Mouse (Mus musculus): ENCODE data around the gene Yipf3. TPM values are rescaled to one million over a fixed set of nuclear protein-coding genes. Genes with fewer than 3 reads are reported as not detected.
A peak's percentile ranks its signal among the peaks of the same experiment; 100 is the strongest.

Yipf3 gene
- polyA plus RNA-seq, 1 experiment from 2014 or later = 86.8 TPM

GRCm38 (mm10) chr17:46241471-46241870 lies 6.4 kb upstream of the Yipf3 start:
- Histone ChIP-seq H3K9me3 (no peaks in the 10 kb centered on the region), H3K4me2 (replicated peaks) (no peak overlapping the region), H3K27me3 (replicated peaks) (no peaks in the 10 kb centered on the region), H3K36me3 (peaks cover 62% of the 10 kb centered on the region), H3K27ac (no peak overlapping the region), H3K4me1 (replicated peaks) (peaks cover 4% of the 10 kb centered on the region; the same call in 1 of the 2 replicates), H3K4me3 (replicated peaks) (no peak overlapping the region), H3K9ac (no peak overlapping the region)
- ATAC-seq = no peak
- WGBS = 59% methylated on average over 11 of the region's 11 CpGs

GRCm38 (mm10) chr17:46242274-46242673 lies 5.6 kb upstream of the Yipf3 start:
- no peak for ATAC-seq
- WGBS = 86% methylated on average over 13 of the region's 13 CpGs
- Histone ChIP-seq H3K4me1 (replicated peaks) (peaks cover 10% of the 10 kb centered on the region), H3K9ac (no peak overlapping the region), H3K27me3 (replicated peaks) (no peaks in the 10 kb centered on the region), H3K4me3 (replicated peaks) (no peak overlapping the region), H3K9me3 (no peaks in the 10 kb centered on the region), H3K27ac (no peak overlapping the region), H3K36me3 (peaks cover 54% of the 10 kb centered on the region), H3K4me2 (replicated peaks) (no peak overlapping the region)

GRCm38 (mm10) chr17:46242993-46243392 lies 4.9 kb upstream of the Yipf3 start:
- H3K4me3 ChIP-seq (replicated peaks) = no peak overlapping the region
- H3K27me3 ChIP-seq (replicated peaks) = no peaks in the 10 kb centered on the region
- peaks cover 10% of the 10 kb centered on the region for H3K4me1 ChIP-seq (replicated peaks)
- WGBS = 75% methylated on average over 4 of the region's 4 CpGs
- no peak overlapping the region for H3K9ac ChIP-seq
- no peak overlapping the region for H3K27ac ChIP-seq
- H3K4me2 ChIP-seq (replicated peaks) = no peak overlapping the region
- no peaks in the 10 kb centered on the region for H3K9me3 ChIP-seq
- H3K36me3 ChIP-seq = peaks cover 52% of the 10 kb centered on the region
- ATAC-seq = no peak

- Histone ChIP-seq H3K27me3 (replicated peaks) (no peaks in the 10 kb centered on the region), H3K36me3 (peaks cover 48% of the 10 kb centered on the region), H3K4me2 (replicated peaks) (no peak overlapping the region), H3K4me3 (replicated peaks) (no peak overlapping the region), H3K27ac (no peak overlapping the region), H3K4me1 (replicated peaks) (peaks cover 11% of the 10 kb centered on the region), H3K9me3 (no peaks in the 10 kb centered on the region), H3K9ac (no peak overlapping the region)
- WGBS = 84% methylated on average over 2 of the region's 2 CpGs
- ATAC-seq = no peak
These were observed 4.3 kb upstream of the Yipf3 start for GRCm38 (mm10) chr17:46243624-46244023.

- Histone ChIP-seq H3K4me3 (replicated peaks) (no peak overlapping the region), H3K27me3 (replicated peaks) (no peaks in the 10 kb centered on the region), H3K9me3 (no peaks in the 10 kb centered on the region), H3K4me2 (replicated peaks) (no peak overlapping the region), H3K36me3 (peaks cover 50% of the 10 kb centered on the region), H3K4me1 (replicated peaks) (peaks cover 21% of the 10 kb centered on the region), H3K9ac (no peak overlapping the region), H3K27ac (no peak overlapping the region)
- 74% methylated on average over 10 of the region's 10 CpGs for WGBS
- ATAC-seq = no peak
These were observed 3.3 kb upstream of the Yipf3 start for GRCm38 (mm10) chr17:46244579-46244978.

GRCm38 (mm10) chr17:46248189-46248522 lies 276 bp downstream of the Yipf3 start:
- Histone ChIP-seq H3K27ac (peak overlapping the region; percentile 70), H3K36me3 (peaks cover 45% of the 10 kb centered on the region), H3K4me1 (replicated peaks) (peaks cover 17% of the 10 kb centered on the region), H3K9ac (peak overlapping the region; percentile 98), H3K9me3 (no peaks in the 10 kb centered on the region), H3K27me3 (replicated peaks) (no peaks in the 10 kb centered on the region), H3K4me3 (replicated peaks) (peak overlapping the region; percentile 89), H3K4me2 (replicated peaks) (peak overlapping the region; percentile 68)
- whole genome bisulfite sequencing = under 1% methylated on average over 37 of the region's 37 CpGs
- peak; percentile 69 for ATAC-seq

GRCm38 (mm10) chr17:46251174-46251573 lies 3.3 kb downstream of the Yipf3 start:
- Histone ChIP-seq H3K27ac (no peak overlapping the region), H3K4me1 (replicated peaks) (peaks cover 27% of the 10 kb centered on the region), H3K27me3 (replicated peaks) (peaks cover 18% of the 10 kb centered on the region), H3K9me3 (no peaks in the 10 kb centered on the region), H3K4me2 (replicated peaks) (no peak overlapping the region), H3K36me3 (peaks cover 27% of the 10 kb centered on the region), H3K4me3 (replicated peaks) (no peak overlapping the region), H3K9ac (no peak overlapping the region)
- no peak for ATAC-seq
- 79% methylated on average over 7 of the region's 7 CpGs for WGBS

- no peak for ATAC-seq
- Histone ChIP-seq H3K27me3 (replicated peaks) (peaks cover 18% of the 10 kb centered on the region), H3K4me3 (replicated peaks) (peak overlapping the region; percentile 64), H3K9ac (no peak overlapping the region; the same call in 1 of the 2 replicates), H3K36me3 (peaks cover 31% of the 10 kb centered on the region), H3K27ac (no peak overlapping the region), H3K4me1 (replicated peaks) (peaks cover 21% of the 10 kb centered on the region), H3K9me3 (no peaks in the 10 kb centered on the region), H3K4me2 (replicated peaks) (peak overlapping the region; percentile 99)
- WGBS = 55% methylated on average over 14 of the region's 14 CpGs
These were observed 4.9 kb downstream of the Yipf3 start for GRCm38 (mm10) chr17:46252571-46253451.

- Histone ChIP-seq H3K27ac (no peak within 1 kb of the TSS), H3K9ac (peak within 1 kb of the TSS; percentile 55), H3K4me3 (replicated peaks) (peak within 1 kb of the TSS; percentile 64), H3K4me2 (replicated peaks) (peak within 1 kb of the TSS; percentile 99), H3K9me3 (no peaks in the 10 kb centered on the region), H3K27me3 (replicated peaks) (peaks cover 18% of the 10 kb centered on the region), H3K4me1 (replicated peaks) (peaks cover 21% of the 10 kb centered on the region), H3K36me3 (peaks cover 39% of the 10 kb centered on the region)
- WGBS = 2% methylated on average over 47 of the region's 48 CpGs
- peak; percentile 90 for ATAC-seq
These were observed 5.7 kb downstream of the Yipf3 start, which contains the start of gene Lrrc73 for GRCm38 (mm10) chr17:46253452-46254084. Gene Lrrc73, plus strand, starts transcription at chr17:46253531.

GRCm38 (mm10) chr17:46254106-46254505 lies 6.2 kb downstream of the Yipf3 start:
- under 1% methylated on average over 34 of the region's 54 CpGs for WGBS
- H3K36me3 ChIP-seq = peaks cover 44% of the 10 kb centered on the region
- H3K9ac ChIP-seq = peak overlapping the region; percentile 55
- H3K4me3 ChIP-seq (replicated peaks) = peak overlapping the region; percentile 64
- ATAC-seq = peak; percentile 51; the same call in 1 of the 2 replicates
- H3K4me2 ChIP-seq (replicated peaks) = peak overlapping the region; percentile 99
- no peaks in the 10 kb centered on the region for H3K9me3 ChIP-seq
- peaks cover 15% of the 10 kb centered on the region for H3K4me1 ChIP-seq (replicated peaks)
- peaks cover 18% of the 10 kb centered on the region for H3K27me3 ChIP-seq (replicated peaks)
- H3K27ac ChIP-seq = no peak overlapping the region

GRCm38 (mm10) chr17:46255147-46255546 lies 7.3 kb downstream of the Yipf3 start:
- Histone ChIP-seq H3K4me1 (replicated peaks) (peaks cover 11% of the 10 kb centered on the region; the same call in 1 of the 2 replicates), H3K27ac (no peak overlapping the region), H3K9ac (no peak overlapping the region), H3K27me3 (replicated peaks) (peaks cover 18% of the 10 kb centered on the region), H3K4me2 (replicated peaks) (0 out of 2 replicates have a peak overlapping the region, but pooled peaks have one; percentile 99), H3K4me3 (replicated peaks) (no peak overlapping the region), H3K36me3 (peaks cover 43% of the 10 kb centered on the region), H3K9me3 (no peaks in the 10 kb centered on the region)
- no peak for ATAC-seq
- 36% methylated on average over 6 of the region's 6 CpGs for WGBS

- peaks cover 18% of the 10 kb centered on the region for H3K27me3 ChIP-seq (replicated peaks)
- 83% methylated on average over 30 of the region's 30 CpGs for WGBS
- H3K9me3 ChIP-seq = no peaks in the 10 kb centered on the region
- H3K4me1 ChIP-seq (replicated peaks) = peaks cover 11% of the 10 kb centered on the region; the same call in 1 of the 2 replicates
- H3K27ac ChIP-seq = no peak overlapping the region
- ATAC-seq = no peak
- H3K4me3 ChIP-seq (replicated peaks) = no peak overlapping the region
- H3K36me3 ChIP-seq = peaks cover 48% of the 10 kb centered on the region
- H3K4me2 ChIP-seq (replicated peaks) = no peak overlapping the region
- no peak overlapping the region for H3K9ac ChIP-seq
These were observed 10.6 kb downstream of the Yipf3 start for GRCm38 (mm10) chr17:46258279-46259053.

Data from intestine, embryonic 15.5 days (tissue).